Mouse (Mus musculus) thymus, postnatal 0 days (tissue): ENCODE data around the gene Fbxo10. TPM values are rescaled to one million over a fixed set of nuclear protein-coding genes. Genes with fewer than 3 reads are reported as not detected.
"Not testable (repeated sequence)": the region's sequence is repeated elsewhere in the genome, so short reads cannot be mapped to it uniquely, and the experiment has no call there.

Source experiments
- DNase-seq: peaks from one replicate; pipeline ENCODE4 v3.0.0-alpha.2; 2015; ENCODE audit warnings: low spot score
- polyA plus RNA-seq: library from polyadenylated mRNA; unstranded; fragments of >200 nt; fragmentation: Nextera tagmentation; extraction: Ambion mirVana; gene quantifications from 2 replicates; pipeline ENCODE4 v1.2.1, GENCODE M21; 2015

Gene Fbxo10
- 7.4 and 9.2 TPM in 2 replicates for polyA plus RNA-seq

GRCm38 (mm10) chr4:45084021-45084894 lies at the start of gene Fbxo10:
Gene Fbxo10 (minus strand): TSS chr4:45084604.
- DNase-seq: peak; percentile 77

- DNase-seq: no peak
Observed at GRCm38 (mm10) chr4:45131021-45131420, 46.6 kb upstream of the Fbxo10 start.

GRCm38 (mm10) chr4:45121311-45121710 lies 36.9 kb upstream of the Fbxo10 start:
- DNase-seq: no peak

GRCm38 (mm10) chr4:45108456-45109110 lies 24.2 kb upstream of the Fbxo10 start:
- DNase-seq: no peak

- peak; percentile 89 for DNase-seq
Observed at GRCm38 (mm10) chr4:45107601-45108277, 23.3 kb upstream of the Fbxo10 start, which contains the start of gene Tomm5. Gene Tomm5 (minus strand): TSS chr4:45108114.

- no peak for DNase-seq
Observed at GRCm38 (mm10) chr4:45107066-45107465, 22.7 kb upstream of the Fbxo10 start.

- DNase-seq: no peak
Observed at GRCm38 (mm10) chr4:45106409-45106808, 22.0 kb upstream of the Fbxo10 start.

GRCm38 (mm10) chr4:45097198-45097872 lies 12.9 kb upstream of the Fbxo10 start:
- DNase-seq: peak; percentile 72

- no peak for DNase-seq
Observed at GRCm38 (mm10) chr4:45084895-45085290, 489 bp upstream of the Fbxo10 start.

- DNase-seq: no peak
Observed at GRCm38 (mm10) chr4:45083487-45083886, 917 bp downstream of the Fbxo10 start.

GRCm38 (mm10) chr4:45082951-45083350 lies 1.5 kb downstream of the Fbxo10 start:
- DNase-seq: no peak

GRCm38 (mm10) chr4:45081041-45081440 lies 3.4 kb downstream of the Fbxo10 start:
- DNase-seq: not testable (repeated sequence)

- DNase-seq: no peak
Observed at GRCm38 (mm10) chr4:45073544-45073943, 10.9 kb downstream of the Fbxo10 start.

GRCm38 (mm10) chr4:45072261-45072973 lies 12.0 kb downstream of the Fbxo10 start:
- DNase-seq: no peak

GRCm38 (mm10) chr4:45067742-45068141 lies 16.7 kb downstream of the Fbxo10 start:
- DNase-seq: no peak

- DNase-seq: no peak
Observed at GRCm38 (mm10) chr4:45066036-45066730, 18.2 kb downstream of the Fbxo10 start.

GRCm38 (mm10) chr4:45064577-45064976 lies 19.8 kb downstream of the Fbxo10 start:
- no peak for DNase-seq

- not testable (repeated sequence) for DNase-seq
Observed at GRCm38 (mm10) chr4:45063836-45064235, 20.6 kb downstream of the Fbxo10 start.

GRCm38 (mm10) chr4:45055451-45055850 lies 29.0 kb downstream of the Fbxo10 start:
- no peak for DNase-seq

- no peak for DNase-seq
Observed at GRCm38 (mm10) chr4:45054862-45055261, 29.5 kb downstream of the Fbxo10 start.
